Mouse (Mus musculus) left cerebral cortex, postnatal 4 days (tissue): ENCODE data around the gene Htra2. TPM values are rescaled to one million over a fixed set of nuclear protein-coding genes. Genes with fewer than 3 reads are reported as not detected.

Experiments
- DNase-seq: peaks from one replicate; pipeline ENCODE4 v3.0.0-alpha.2; 2022
- intact Hi-C: fragments of 180-260 bp; cut with DNase I; formaldehyde crosslinking; loops from one replicate; pipeline ENCODE4 v1.15.1; 2025
- total RNA-seq, 2 experiments: library from RNA; stranded (reverse); gene quantifications; 2 replicates each; pipeline ENCODE4 v1.2.3; 2021

The Htra2 gene
- 10 to 100 TPM; 66.1 to 70.5 TPM for total RNA-seq

DNA sequence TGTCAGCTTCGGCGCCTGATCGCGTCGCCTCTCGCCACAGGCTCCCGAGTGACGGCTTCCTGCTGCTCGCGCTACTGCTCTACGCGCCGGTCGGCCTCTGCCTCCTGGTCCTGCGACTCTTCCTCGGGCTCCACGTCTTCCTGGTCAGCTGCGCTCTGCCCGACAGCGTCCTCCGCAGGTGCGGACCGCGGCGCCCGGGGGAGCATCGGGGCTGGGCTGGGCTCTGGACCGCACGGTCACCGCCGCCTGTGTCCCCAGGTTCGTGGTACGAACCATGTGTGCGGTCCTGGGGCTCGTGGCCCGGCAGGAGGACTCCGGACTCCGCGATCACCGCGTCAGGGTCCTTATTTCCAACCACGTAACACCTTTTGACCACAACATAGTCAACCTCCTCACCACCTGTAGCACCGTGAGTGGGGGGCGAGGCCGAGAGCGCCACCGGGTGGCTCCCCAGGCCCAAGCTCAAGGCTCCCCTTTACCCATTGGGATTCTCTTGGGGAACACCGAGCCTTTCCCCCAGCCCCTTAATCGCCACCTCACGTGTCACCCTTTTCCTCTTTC, at the start of gene Htra2:
Htra2 (minus strand) TSS at position 403 of the 561 bp plus-strand sequence.
- peak; percentile 50 for DNase-seq
- intact Hi-C loops, result loop anchor here (10.0 kb wide), 1 partner anchor 60 kb away; no protein-coding TSS in a partner anchor

DNA sequence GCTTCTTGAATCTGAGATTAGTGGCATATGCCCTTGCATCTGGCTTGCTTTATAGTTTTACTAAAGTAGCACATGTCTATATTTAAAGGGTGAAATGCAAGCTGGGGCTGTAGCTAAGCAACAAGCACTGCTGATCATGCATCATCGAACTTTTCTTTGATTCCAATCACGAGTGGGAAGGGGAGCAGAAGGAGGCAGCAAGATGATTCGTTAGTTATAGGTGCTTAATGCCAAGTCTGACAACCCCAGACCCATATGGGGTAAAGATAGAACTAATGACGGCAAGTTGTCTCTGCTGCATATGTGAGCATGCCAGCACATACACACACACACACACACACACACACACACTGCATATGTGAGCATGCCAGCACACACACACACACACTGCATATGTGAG, 49.1 kb upstream of the Htra2 start:
- intact Hi-C loops, result loop anchor here (5.0 kb wide), 1 partner anchor 107 kb away; no protein-coding TSS in a partner anchor
- DNase-seq, result no peak

- intact Hi-C loops, result loop anchor here (5.0 kb wide), 1 partner anchor 106 kb away; no protein-coding TSS in a partner anchor
- DNase-seq, result no peak
Measured at GRCm38 (mm10) chr6:83103130-83103650, 48.1 kb upstream of the Htra2 start.

DNA sequence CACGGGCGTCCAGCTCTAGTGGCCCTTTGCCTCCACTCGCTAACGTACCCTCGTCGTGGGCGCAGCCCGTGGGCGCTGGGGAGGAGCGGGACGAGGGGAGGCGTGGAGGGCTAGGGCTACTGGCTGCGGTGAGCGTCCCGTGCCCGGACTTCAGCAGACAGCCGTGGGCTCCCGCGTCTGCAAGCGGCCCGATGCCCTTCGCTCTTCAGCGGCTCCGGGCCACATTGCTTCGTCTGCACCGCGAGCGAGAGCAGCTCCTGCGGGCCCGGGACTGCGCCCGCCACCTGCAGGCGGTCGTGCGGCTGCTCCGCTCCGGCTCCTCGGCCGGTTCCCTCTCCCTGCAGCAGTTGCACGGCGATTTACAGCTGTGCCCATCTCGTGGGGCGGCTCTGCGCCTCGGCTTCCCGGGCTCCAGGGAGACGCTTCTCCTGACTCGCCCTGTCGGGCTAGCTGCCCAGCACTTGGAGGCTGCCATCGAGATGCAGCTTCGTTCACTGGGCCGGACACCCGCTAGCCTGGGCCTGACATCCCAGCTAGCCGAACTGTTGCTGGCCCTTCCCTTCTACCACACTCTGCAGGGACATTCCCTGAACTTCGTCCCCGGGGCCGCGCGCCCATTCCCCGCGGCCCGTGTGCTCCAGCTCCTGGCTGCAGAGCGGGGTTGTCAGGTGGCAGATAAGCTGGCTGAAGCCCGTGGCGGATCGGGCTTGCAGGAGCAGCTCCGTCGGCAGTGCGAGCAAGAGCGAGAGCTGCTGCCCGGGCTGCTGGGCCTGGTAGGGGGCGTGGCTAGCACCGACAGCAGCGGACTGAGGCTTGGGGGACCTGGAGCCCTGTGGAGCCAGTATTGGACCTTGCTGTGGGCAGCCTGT, 46.8 kb upstream of the Htra2 start:
- intact Hi-C loops, result loop anchor here (5.0 kb wide), 1 partner anchor 105 kb away; no protein-coding TSS in a partner anchor
- DNase-seq, result peak; percentile 58

GRCm38 (mm10) chr6:83101316-83101687, 46.2 kb upstream of the Htra2 start, which contains the start of the genes Ccdc142 and Gm42688:
Gene Ccdc142, plus strand, starts transcription at chr6:83101601.
Gene Gm42688, plus strand, starts transcription at chr6:83101617.
- intact Hi-C loops, result loop anchor here (5.0 kb wide), 1 partner anchor 104 kb away; no protein-coding TSS in a partner anchor
- DNase-seq, result peak; percentile 88

- intact Hi-C loops, result no loop called here
- no peak for DNase-seq
Measured at GRCm38 (mm10) chr6:83098411-83098810, 43.3 kb upstream of the Htra2 start.

- intact Hi-C loops, result no loop called here
- no peak for DNase-seq
Measured at GRCm38 (mm10) chr6:83095968-83096367, 40.9 kb upstream of the Htra2 start.

DNA sequence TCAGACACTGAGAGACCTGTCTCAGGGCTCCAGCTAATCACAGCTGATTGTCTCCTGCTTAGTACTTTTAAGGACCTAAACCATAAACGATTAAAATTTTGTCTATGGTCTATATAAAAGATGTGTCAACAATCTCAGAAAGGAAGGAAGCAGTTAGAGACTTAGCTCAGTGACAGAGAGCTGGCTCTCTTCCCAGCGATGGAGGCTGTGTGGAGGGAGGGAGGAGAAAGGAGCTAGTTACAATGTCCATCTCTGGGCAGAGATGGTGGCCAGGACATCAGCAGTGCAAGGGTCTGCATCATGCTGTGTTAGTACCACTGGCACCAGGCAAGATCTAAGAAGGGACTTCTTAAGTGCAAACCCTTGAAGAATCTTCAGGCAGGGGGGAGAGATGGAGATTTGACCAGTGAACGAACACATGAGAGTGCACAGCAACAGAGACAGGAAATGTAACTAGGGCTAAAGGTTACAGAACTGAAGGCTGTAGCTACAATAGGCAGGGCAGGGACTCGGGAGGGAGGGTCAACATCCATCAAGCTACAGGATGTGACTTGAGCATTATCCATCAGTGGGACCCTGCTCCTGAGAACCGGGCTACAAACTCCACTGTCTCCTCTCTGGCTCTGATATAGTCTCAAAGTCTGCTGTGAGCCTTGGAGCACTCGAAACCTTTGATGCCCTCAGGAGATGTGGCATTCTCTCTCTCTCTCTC, 37.5 kb upstream of the Htra2 start:
- intact Hi-C loops, result no loop called here
- no peak for DNase-seq

DNA sequence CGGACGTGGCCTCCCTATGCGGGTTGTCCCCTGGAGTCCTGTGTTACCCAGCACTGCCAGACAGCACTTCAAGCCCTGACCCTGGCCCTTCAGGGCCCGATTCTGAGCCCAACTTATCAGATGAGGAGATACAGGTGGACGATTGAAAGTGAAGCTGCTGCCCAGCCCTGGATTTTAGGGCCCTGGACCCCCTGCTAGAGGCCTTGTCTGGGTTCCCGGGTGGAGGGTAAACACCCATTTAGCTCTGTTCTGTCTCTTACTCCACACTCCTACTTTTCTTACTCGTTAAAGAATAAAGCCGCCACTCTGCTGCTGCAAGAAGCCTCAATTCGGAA, 32.8 kb upstream of the Htra2 start:
- intact Hi-C loops, result no loop called here
- DNase-seq, result no peak

GRCm38 (mm10) chr6:83087205-83087925, 32.3 kb upstream of the Htra2 start:
- intact Hi-C loops, result no loop called here
- no peak for DNase-seq

DNA sequence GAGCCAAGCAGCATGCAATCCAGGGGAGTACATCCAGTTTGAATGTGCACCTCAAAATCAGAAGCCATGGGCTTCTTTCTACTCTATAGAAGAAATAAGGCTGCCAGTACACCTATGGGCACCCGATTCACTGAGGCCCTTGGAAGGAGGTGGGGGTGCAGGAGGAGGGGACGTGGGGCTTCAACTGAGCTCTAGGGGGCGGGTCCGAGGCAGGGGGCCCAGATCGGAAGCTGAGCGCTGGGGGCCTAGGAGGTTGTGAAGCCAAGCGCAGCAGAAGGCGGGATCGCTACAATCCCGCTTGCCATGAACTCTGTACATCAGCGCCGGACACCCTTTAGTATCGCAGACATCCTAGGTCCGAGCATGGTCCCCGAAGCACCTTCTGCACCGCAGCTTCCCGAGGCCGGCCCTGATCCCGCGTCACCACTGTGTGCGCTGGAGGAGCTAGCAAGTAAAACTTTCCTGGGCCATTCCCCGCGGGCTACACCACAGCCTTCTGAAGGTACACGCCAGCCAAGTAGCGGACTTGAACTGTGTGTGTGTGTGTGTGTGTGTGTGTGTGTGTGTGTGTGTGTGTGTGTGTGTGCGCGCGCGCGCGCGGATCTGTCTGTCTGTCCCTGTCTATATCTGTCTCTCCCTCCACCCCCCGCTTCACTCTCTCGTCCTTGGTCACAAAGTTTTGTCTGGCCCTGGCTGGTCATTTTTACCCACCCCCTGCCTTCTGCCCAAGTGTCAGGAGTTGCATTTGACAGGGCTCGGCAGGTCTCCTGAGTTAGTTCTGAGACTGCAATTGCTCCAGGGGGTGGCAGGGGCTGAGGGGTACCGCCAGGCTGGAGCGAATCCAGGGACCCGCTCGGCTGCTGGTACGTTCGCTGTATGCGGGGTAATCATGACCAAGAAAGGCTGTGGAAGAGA, 31.3 kb upstream of the Htra2 start, which contains the start of gene Lbx2:
Lbx2 (plus strand) TSS at position 247 of the 915 bp plus-strand sequence.
- intact Hi-C loops, result no loop called here
- no peak for DNase-seq

DNA sequence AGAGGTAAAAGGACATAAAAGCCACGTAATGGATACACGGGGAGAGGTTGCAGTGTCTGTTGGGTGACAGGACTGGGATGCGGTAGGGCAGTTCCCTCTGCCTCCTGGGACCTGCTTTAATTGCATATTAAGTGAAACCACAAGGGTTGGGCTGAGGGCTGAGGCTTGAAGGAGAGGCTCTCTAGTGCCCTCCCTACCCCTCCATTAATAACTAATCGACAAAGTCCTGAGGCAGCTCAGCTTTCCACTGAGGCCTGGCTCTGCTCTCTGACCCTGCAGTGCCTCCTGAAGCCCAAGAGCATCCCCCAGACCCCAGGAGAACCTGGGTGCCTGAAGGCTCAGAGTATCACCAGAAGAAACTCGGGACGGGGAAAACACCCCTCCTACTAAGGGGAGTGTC, 29.4 kb upstream of the Htra2 start:
- DNase-seq, result no peak
- intact Hi-C loops, result no loop called here

GRCm38 (mm10) chr6:83083497-83083896, 28.4 kb upstream of the Htra2 start:
- no peak for DNase-seq
- intact Hi-C loops, result no loop called here

GRCm38 (mm10) chr6:83080210-83080609, 25.1 kb upstream of the Htra2 start:
- DNase-seq, result no peak
- intact Hi-C loops, result no loop called here

GRCm38 (mm10) chr6:83078324-83078858, 23.3 kb upstream of the Htra2 start:
- intact Hi-C loops, result no loop called here
- DNase-seq, result peak; percentile 100

GRCm38 (mm10) chr6:83077630-83078323, 22.7 kb upstream of the Htra2 start, which contains the start of gene Pcgf1:
Gene Pcgf1, plus strand, starts transcription at chr6:83077869.
- intact Hi-C loops, result no loop called here
- no peak for DNase-seq

- intact Hi-C loops, result no loop called here
- DNase-seq, result no peak
Measured at GRCm38 (mm10) chr6:83074979-83075378, 19.9 kb upstream of the Htra2 start.

GRCm38 (mm10) chr6:83071220-83071619, 16.1 kb upstream of the Htra2 start:
- no peak for DNase-seq
- intact Hi-C loops, result no loop called here
